Mouse (Mus musculus) brown adipose tissue, adult 24 weeks (tissue): ENCODE data around the gene Rab44. TPM values are rescaled to one million over a fixed set of nuclear protein-coding genes. Genes with fewer than 3 reads are reported as not detected.

Experiments
- H3K27ac ChIP-seq: fragments of 200-500 bp; replicated peaks from 2 replicates; pipeline ENCODE4 v1.5.1; 2012; ENCODE audit warnings: low read depth, mild to moderate bottlenecking, low read length
- H3K4me1 ChIP-seq: fragments of 200-500 bp; 2 replicates; pipeline ENCODE4 v1.6.1; 2012; ENCODE audit warnings: low read length, mixed read lengths; ENCODE audit not compliant: control insufficient read depth, insufficient read depth, insufficient read length
- H3K4me3 ChIP-seq: fragments of 200-500 bp; 2 replicates; pipeline ENCODE4 v1.5.1; 2012; ENCODE audit warnings: low read depth, mild to moderate bottlenecking, low read length, moderate library complexity; ENCODE audit not compliant: insufficient read depth
- polyA plus RNA-seq: library from polyadenylated mRNA; stranded (reverse); fragments of >200 nt; gene quantifications from 2 replicates; pipeline ENCODE4 v1.2.4, GENCODE M21; 2012; ENCODE audit not compliant: missing spikeins, insufficient read depth, insufficient read length

The Rab44 gene
- polyA plus RNA-seq, 1 experiment, result 0.32 TPM

DNA sequence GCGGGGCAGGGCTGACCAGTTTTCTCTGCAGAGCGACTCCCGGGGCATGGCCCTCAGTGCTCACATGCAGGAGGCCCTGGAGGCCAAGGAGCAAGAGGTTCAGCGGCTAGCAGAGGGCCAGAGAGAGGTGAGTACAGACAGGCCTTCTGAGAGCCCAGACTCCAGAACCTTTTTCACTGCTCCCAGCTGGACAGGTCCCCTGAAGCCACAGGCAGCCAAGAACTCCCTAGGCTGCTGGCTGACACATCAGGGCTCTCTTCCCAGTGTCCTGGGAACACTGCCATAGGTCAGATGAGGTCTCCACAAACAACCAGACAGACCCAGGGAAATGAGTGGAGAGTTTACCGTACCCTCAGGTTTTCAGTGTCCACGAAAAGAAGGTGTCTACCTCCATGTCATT, 22.3 kb downstream of the Rab44 start:
- peaks cover 20% of the 10 kb centered on the region for H3K4me1 ChIP-seq
- H3K27ac ChIP-seq, result peak overlapping the region; percentile 12; the same call in 1 of the 2 replicates
- H3K4me3 ChIP-seq, result no peak overlapping the region

DNA sequence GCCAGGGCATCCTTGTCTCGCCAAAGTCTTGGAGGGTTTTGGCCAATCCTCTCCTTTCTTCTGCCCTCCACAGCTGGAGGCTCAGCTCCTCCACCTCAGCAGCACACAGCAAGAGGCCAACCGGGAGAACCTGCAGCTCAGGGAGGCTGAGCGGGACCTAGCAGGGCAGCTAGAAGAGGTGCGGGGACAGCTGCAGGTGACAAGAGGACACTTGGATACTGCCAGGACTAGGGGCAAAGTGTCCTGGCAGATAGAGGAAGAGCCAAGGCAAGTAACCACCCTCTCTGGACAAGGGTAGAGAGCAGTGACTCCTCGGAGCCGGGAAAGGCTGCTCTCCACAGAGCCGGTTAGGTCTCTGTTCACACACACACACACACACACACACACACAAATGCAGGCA, 24.0 kb downstream of the Rab44 start:
- Histone ChIP-seq H3K27ac (no peak overlapping the region), H3K4me3 (no peak overlapping the region), H3K4me1 (peaks cover 20% of the 10 kb centered on the region)

DNA sequence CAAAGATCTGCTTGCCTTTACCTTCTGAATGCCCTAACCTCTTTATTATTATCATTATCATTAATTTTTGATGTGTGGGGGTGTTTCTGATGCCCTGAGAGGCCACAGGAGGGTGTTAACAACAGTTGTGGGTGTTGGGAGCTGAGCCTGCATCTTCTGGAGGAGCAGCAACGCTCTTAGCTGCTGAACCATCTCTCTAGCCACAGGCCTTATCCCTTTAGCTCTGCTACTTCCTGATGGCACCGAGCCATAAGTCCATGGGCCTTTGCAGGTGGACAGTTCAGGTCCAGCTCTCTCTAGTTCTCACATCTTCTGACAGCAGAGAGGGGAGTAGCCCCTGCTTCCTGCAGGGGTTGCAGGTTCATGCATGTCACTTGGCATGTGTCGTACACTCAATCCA, 27.6 kb downstream of the Rab44 start:
- Histone ChIP-seq H3K4me1 (peaks cover under 1% of the 10 kb centered on the region; the same call in 1 of the 2 replicates), H3K4me3 (no peak overlapping the region), H3K27ac (no peak overlapping the region)

DNA sequence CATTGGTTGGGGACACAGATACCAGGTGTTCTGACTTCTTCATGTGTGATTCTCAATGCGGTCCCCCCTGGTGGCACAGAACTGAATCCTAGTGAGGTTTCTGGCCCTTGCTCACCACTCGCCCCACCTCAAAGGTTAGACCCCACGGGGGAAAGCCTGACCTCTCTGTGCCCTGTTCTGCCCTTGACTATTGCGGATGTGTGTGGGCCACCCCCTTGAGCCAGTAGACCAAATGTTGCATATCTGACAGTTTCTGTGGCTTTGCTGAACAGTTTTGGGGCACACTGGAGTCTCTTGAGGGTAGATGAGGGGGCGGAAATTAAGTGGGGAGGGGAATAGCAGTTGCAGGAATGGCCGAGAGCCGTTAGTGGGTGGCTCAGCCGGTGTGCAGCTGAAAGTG, 29.3 kb downstream of the Rab44 start:
- no peak overlapping the region for H3K27ac ChIP-seq
- H3K4me3 ChIP-seq, result no peak overlapping the region
- H3K4me1 ChIP-seq, result no peaks in the 10 kb centered on the region

DNA sequence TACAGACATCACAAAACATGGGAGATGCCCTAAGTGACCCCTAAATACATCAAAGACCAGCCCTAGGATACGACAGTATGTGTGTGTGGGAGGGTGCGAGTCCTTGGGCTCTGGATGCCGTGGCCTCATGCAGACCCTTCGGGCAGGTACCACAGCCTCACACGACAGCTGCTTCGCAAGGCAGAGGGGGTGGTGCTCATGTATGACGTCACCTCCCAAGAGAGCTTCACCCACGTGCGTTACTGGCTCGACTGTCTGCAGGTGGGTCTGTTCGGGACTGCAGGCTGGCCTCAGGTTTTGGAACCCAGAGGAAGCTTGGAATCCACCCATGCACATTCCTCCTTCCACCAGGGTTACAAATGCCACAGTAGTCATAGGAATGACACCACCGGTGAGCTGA, 31.2 kb downstream of the Rab44 start:
- no peak overlapping the region for H3K27ac ChIP-seq
- H3K4me3 ChIP-seq, result no peak overlapping the region

DNA sequence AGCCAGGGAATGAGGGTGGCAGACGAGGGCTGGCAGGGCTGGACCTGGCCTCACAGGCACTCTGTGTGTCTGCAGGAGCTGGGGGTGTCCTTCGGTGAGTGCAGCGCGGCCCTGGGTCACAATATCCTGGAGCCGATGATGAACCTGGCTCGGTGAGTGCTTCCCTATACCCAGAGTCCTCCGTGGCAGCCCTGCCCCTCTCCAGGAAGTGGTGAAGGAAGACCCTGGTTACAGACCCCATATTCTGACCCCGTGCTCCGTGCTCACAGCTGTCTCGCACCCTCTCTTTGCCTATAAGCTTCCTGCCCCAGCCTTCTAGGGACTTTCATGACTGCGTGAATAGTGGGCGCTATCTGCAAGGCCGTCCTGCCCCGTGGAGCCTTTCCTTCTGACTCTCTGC, 33.3 kb downstream of the Rab44 start:
- H3K4me3 ChIP-seq, result no peak overlapping the region
- no peak overlapping the region for H3K27ac ChIP-seq
- H3K4me1 ChIP-seq, result no peaks in the 10 kb centered on the region

More for the DNA sequence above, 31.2 kb downstream of the Rab44 start:
- H3K4me1 ChIP-seq, result no peaks in the 10 kb centered on the region

DNA sequence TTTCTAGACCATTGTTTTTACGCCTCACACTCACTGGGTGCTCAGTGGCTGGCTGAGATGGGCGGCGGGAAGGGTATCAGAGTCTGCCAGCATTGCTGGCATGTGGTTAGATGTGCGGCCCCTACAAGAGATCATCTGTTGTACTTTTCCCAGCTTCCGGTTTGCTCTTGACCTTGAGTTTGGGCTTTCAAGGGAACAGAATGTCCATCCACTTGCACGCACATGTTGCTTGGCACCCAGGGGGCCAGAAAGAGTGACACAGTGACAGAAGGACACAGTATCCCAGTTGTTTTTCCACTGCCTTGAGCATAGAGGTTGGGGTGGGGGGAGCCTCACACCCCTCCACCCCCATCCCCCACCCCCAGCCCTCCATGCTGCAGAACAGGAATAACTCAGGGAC, 33.8 kb downstream of the Rab44 start:
- H3K4me3 ChIP-seq, result no peak overlapping the region
- H3K27ac ChIP-seq, result no peak overlapping the region
- H3K4me1 ChIP-seq, result no peaks in the 10 kb centered on the region

DNA sequence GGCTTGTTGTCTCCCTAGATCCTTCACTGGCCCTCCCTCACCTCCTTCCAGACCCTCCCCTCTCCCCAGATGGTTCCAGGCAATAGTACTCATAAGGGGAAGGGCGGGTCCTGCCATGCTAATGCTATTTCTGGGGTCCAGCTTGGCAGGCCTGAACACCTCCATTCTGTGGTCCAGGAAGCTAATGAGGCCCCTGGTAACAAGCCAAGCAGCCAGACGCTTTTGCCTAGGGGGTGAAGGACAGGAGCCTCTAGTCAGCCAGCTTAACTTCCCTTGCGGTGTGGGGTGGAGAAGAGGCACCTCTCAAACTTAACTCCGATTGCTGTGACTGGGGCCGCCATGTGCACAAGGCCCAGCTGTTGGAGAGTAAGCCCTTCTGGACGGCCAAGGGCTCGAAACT, 35.8 kb downstream of the Rab44 start:
- Histone ChIP-seq H3K4me1 (no peaks in the 10 kb centered on the region), H3K27ac (no peak overlapping the region)

DNA sequence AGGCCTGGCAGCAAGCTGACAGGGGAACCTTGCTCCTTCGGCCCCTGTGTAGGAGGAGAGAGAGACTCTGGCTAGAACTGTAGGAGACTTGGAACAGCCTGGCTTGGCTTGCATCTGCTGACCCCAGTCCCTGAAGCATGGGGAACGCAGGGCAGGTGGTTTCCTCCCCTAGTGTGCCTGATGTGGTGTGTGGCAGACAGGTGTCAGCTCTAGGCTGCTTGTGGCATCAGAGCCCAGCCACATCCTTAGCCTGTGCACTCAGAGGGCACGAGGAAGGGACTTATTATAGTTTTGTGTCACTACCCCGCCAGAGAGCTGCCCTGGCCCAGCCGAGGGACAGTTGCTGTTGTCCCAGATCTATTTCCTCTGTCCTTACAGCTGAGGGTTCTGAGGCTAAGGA, 38.6 kb downstream of the Rab44 start:
- Histone ChIP-seq H3K27ac (no peak overlapping the region), H3K4me3 (no peak overlapping the region), H3K4me1 (peaks cover 13% of the 10 kb centered on the region)

More for the DNA sequence above, 35.8 kb downstream of the Rab44 start:
- no peak overlapping the region for H3K4me3 ChIP-seq

DNA sequence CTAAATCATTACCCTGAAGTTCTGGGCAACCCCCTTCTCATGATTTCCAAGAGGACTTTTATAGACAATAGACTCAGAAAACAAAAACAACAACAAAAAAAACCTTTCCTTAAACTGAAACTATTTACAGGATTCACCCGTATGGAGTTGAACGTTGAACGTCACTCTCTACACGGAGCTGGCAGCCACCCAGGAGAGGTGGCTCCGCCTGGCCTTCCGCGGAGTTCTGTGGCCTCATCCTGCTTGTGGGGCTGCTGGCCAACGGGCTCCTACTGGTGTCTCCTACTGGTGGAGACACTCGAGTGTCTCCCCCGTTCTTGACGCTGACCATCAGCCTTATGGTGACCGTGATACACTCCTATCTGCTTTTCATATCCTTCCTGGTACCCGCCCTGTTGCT, 40.3 kb downstream of the Rab44 start:
- H3K4me1 ChIP-seq, result peaks cover 13% of the 10 kb centered on the region
- H3K27ac ChIP-seq, result no peak overlapping the region
- H3K4me3 ChIP-seq, result no peak overlapping the region

DNA sequence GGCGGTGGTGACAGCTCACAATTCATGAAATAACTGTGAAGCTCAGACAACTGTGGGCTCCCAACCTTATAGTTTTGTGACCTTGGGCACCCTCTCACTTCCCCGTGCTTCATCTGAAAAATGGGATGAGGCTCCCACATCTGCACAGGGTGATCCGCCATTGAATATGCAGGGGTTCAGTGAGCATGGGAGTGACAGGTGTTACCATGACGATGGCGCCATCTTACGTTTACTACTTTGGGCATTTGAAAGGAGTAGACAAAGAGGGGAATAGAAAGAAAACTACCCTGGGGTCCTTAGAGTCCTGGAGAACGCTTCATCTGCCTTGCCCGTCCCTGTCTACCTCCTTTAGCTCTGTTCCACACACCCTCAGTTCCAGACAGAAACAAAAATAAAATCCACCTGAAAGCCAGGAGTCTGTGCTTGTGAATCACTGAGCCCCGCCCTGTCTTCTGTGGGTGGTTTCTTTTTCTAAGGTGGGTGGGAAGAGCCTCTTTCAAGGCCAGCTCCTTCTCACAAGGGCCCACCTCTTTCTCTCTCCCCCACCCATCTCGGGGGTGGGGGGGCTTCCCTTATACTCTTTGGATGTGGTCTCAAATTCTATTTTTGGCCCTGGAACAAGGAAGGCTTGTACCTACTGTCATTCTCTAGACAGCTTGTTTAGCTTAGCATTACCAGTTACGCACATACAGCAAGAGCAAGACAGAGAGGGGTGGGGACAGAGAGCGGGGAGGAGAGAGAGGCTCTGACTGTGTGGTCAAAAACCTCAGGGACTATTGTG, 41.6 kb downstream of the Rab44 start:
- H3K4me1 ChIP-seq, result peaks cover 13% of the 10 kb centered on the region
- H3K27ac ChIP-seq, result no peak overlapping the region
- H3K4me3 ChIP-seq, result no peak overlapping the region

DNA sequence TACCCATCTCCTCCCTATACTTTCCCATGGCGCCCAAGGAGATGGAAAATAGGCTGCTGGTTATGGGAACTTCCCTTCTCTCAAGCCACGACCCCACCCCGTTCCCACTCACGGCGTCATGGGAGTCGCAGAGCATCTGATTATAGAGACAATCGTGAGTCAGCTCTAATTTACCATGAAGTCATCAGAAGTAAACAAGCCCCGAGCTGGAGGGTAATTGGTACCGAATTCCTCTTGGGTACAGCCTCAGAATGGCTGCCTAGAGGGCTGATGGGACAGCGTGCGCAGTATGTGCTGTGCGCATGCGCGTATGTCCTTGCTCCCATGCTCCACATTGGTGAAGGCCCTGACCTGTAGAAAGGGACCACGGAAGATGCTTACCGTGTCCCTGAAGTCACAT, 42.5 kb downstream of the Rab44 start:
- Histone ChIP-seq H3K4me3 (no peak overlapping the region), H3K27ac (peak overlapping the region; percentile 39; the same call in 1 of the 2 replicates)

DNA sequence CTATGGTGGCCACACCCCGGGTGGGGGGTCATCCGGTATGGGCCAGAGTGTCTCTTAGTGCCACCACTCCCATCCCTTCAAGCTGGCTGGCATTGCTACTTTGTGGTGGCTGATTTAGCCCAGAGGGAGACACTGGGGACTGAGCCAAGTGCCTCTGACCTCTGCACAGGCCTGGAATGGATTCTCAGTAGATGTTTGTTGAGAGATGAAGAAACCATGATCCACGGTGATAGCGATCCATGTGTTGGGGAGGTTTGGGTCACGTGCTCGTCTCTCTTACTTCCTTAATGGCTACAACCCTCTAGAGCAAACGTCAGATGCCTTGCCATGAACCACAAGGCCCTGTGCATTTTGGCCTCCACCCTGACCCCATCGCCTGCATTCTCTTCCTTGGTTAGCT, 42.9 kb downstream of the Rab44 start:
- Histone ChIP-seq H3K4me3 (no peak overlapping the region), H3K4me1 (peaks cover 13% of the 10 kb centered on the region), H3K27ac (peak overlapping the region; percentile 55)

More for the DNA sequence above, 42.5 kb downstream of the Rab44 start:
- H3K4me1 ChIP-seq, result peaks cover 13% of the 10 kb centered on the region

DNA sequence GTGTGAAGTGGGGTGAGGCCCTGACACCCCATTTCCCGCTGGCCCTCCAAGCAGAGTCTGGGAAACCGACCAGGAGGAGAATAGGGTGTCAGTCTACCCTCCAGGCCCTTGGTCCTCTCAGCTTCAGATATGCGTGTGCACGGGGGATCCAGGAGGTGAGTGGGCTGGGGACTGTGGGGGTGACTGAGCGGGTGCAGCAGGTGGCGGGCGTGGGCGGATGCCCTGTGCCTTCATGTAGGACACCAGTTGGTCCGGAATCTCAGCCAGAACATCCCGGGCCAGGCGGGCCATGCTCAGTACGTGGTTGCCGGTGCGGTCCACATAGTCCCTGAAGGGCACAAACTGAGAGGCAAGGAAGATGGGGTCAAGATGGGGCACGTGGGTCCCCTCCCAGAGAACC, 45.0 kb downstream of the Rab44 start:
- Histone ChIP-seq H3K4me3 (no peak overlapping the region), H3K4me1 (peaks cover 13% of the 10 kb centered on the region), H3K27ac (no peak overlapping the region)

DNA sequence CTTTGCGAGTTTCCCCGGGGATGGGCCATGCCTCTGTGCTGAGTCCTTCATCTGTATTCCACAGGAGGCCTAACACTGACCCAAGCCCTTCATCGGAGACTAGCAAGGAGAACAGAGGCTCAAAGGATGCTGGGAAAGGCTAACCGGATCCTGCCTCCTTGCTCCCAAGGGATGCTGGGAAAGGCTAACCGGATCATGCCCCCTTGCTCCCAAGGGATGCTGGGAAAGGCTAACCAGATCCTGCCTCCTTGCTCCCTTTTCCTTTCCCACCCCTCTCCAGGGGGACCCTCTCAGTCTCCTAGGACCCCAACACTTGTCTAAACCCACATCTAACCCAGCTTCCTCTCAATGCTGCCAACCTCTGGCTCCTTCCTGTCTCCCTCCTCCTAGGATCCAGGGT, 45.4 kb downstream of the Rab44 start:
- Histone ChIP-seq H3K27ac (no peak overlapping the region), H3K4me1 (peaks cover 13% of the 10 kb centered on the region), H3K4me3 (no peak overlapping the region)

DNA sequence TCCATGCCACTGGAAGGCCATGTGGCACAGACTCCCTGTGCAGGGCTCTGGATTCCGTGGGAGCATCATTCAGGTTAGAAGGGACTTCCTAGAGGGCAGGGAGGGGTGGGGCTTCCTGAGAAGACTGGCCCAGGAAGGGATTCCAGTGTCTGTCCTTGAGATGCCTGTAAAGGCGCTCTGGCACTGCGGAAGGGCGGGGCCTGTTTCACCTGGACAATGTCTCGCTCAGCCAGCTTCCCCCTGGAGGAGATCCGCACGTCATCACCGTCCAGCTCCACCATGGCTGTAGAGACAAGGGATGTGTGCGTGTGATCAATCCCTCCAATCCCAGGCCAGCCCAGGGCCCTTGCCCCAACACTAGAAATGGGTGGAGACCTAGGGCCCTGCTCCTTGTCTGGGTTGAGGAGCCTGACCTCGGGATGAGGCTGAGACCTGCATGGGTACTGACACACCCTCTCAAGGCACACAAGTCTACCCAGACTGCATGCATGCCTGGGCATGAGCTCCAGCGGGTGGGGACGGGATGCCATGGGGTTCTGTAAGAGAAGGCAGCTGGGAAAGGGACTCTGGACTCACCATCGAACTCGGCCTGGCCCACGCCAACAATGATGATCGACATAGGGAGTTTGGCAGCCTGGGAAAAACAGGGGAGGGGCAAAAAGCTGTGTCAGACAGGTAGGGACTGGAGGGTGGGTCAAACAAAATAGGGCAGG, 46.0 kb downstream of the Rab44 start:
- H3K27ac ChIP-seq, result no peak overlapping the region
- H3K4me1 ChIP-seq, result peaks cover 13% of the 10 kb centered on the region
- H3K4me3 ChIP-seq, result no peak overlapping the region
